Mouse (Mus musculus): ENCODE measurements around the gene Il4. TPM values are rescaled to one million over a fixed set of nuclear protein-coding genes. Genes with fewer than 3 reads are reported as not detected.
"Not testable (repeated sequence)": the region's sequence is repeated elsewhere in the genome, so short reads cannot be mapped to it uniquely, and the experiment has no call there.

Il4 gene
- total RNA-seq, 1 experiment: not detected

GRCm38 (mm10) chr11:53566646-53567045 is 51.8 kb downstream of the Il4 start:
- Histone ChIP-seq H3K4me1 (ENCODE audit: control insufficient read depth in 2 of 2, insufficient read depth in 2 of 2, low read length in 2 of 2, poor library complexity in 1 of 2) (no peaks in the 10 kb centered on the region), H3K9ac (ENCODE audit: insufficient read depth, low read depth, low read length, poor library complexity, severe bottlenecking) (no peak overlapping the region), H3K9me3 (ENCODE audit: control insufficient read depth, insufficient read depth, low read depth, low read length) (no peaks in the 10 kb centered on the region), H3K4me3 (ENCODE audit: insufficient read depth in 1 of 2, low read depth in 1 of 2, low read length in 2 of 2, poor library complexity in 1 of 2, severe bottlenecking in 1 of 2) (peak overlapping the region in 1 of 2 experiments; percentile 74; a peak in 1 of 4 replicates), H3K36me3 (ENCODE audit: control insufficient read depth, insufficient read depth, low read length, poor library complexity, severe bottlenecking) (peaks cover 2% of the 10 kb centered on the region; the same call in 1 of the 2 replicates), H3K27ac (ENCODE audit: insufficient read depth, low read depth, low read length, poor library complexity, severe bottlenecking) (no peak overlapping the region)
- no peak for TF ChIP-seq MAFK (IDR thresholded peaks at IDR 0.05; ENCODE audit: insufficient read depth, low read depth, low read length)
- no peak for TF ChIP-seq ZC3H11A (IDR thresholded peaks at IDR 0.05; ENCODE audit: borderline replicate concordance, low read depth, low read length)
- no peak for TF ChIP-seq HCFC1 (IDR thresholded peaks at IDR 0.05; ENCODE audit: borderline replicate concordance, insufficient read depth, low read length)
- no peak for DNase-seq (ENCODE audit: low read depth, low spot score)
- in situ Hi-C loops (cut with MboI; ENCODE audit: low sequenced_read_pairs in 2 of 2, unreplicated experiment in 2 of 2): no loop called here

GRCm38 (mm10) chr11:53561986-53562385 is 56.5 kb downstream of the Il4 start:
- Histone ChIP-seq H3K36me3 (ENCODE audit: control insufficient read depth, insufficient read depth, low read length, poor library complexity, severe bottlenecking) (no peaks in the 10 kb centered on the region), H3K27ac (ENCODE audit: insufficient read depth, low read depth, low read length, poor library complexity, severe bottlenecking) (no peak overlapping the region), H3K9ac (ENCODE audit: insufficient read depth, low read depth, low read length, poor library complexity, severe bottlenecking) (no peak overlapping the region), H3K4me3 (ENCODE audit: insufficient read depth in 1 of 2, low read depth in 1 of 2, low read length in 2 of 2, poor library complexity in 1 of 2, severe bottlenecking in 1 of 2) (no peak overlapping the region), H3K4me1 (ENCODE audit: control insufficient read depth in 2 of 2, insufficient read depth in 2 of 2, low read length in 2 of 2, poor library complexity in 1 of 2) (no peaks in the 10 kb centered on the region), H3K9me3 (ENCODE audit: control insufficient read depth, insufficient read depth, low read depth, low read length) (no peaks in the 10 kb centered on the region)
- in situ Hi-C loops (cut with MboI; ENCODE audit: low sequenced_read_pairs in 2 of 2, unreplicated experiment in 2 of 2): no loop called here
- DNase-seq (ENCODE audit: low read depth, low spot score): no peak
- TF ChIP-seq MAFK (IDR thresholded peaks at IDR 0.05; ENCODE audit: insufficient read depth, low read depth, low read length) (no peak), CHD2 (IDR thresholded peaks at IDR 0.05; ENCODE audit: low read depth, low read length) (no peak), ZNF384 (IDR thresholded peaks at IDR 0.05; ENCODE audit: low read depth, low read length) (no peak), ZC3H11A (IDR thresholded peaks at IDR 0.05; ENCODE audit: borderline replicate concordance, low read depth, low read length) (no peak), HCFC1 (IDR thresholded peaks at IDR 0.05; ENCODE audit: borderline replicate concordance, insufficient read depth, low read length) (no peak)

GRCm38 (mm10) chr11:53559980-53560379 is 58.5 kb downstream of the Il4 start:
- in situ Hi-C loops (cut with MboI; ENCODE audit: low sequenced_read_pairs in 2 of 2, unreplicated experiment in 2 of 2); H3K4me3 ChIP-seq (ENCODE audit: insufficient read depth in 1 of 2, low read depth in 1 of 2, low read length in 2 of 2, poor library complexity in 1 of 2, severe bottlenecking in 1 of 2); H3K36me3 ChIP-seq (ENCODE audit: control insufficient read depth, insufficient read depth, low read length, poor library complexity, severe bottlenecking); H3K27ac ChIP-seq (ENCODE audit: insufficient read depth, low read depth, low read length, poor library complexity, severe bottlenecking); H3K4me1 ChIP-seq (ENCODE audit: control insufficient read depth in 2 of 2, insufficient read depth in 2 of 2, low read length in 2 of 2, poor library complexity in 1 of 2); DNase-seq (ENCODE audit: low read depth, low spot score); H3K9me3 ChIP-seq (ENCODE audit: control insufficient read depth, insufficient read depth, low read depth, low read length); H3K9ac ChIP-seq (ENCODE audit: insufficient read depth, low read depth, low read length, poor library complexity, severe bottlenecking): not testable (repeated sequence)

GRCm38 (mm10) chr11:53557992-53558391 is 60.5 kb downstream of the Il4 start:
- H3K36me3 ChIP-seq (ENCODE audit: control insufficient read depth, insufficient read depth, low read length, poor library complexity, severe bottlenecking); in situ Hi-C loops (cut with MboI; ENCODE audit: low sequenced_read_pairs in 2 of 2, unreplicated experiment in 2 of 2); DNase-seq (ENCODE audit: low read depth, low spot score): not testable (repeated sequence)

GRCm38 (mm10) chr11:53556529-53556928 is 61.9 kb downstream of the Il4 start:
- DNase-seq (ENCODE audit: low read depth, low spot score); H3K36me3 ChIP-seq (ENCODE audit: control insufficient read depth, insufficient read depth, low read length, poor library complexity, severe bottlenecking); H3K9me3 ChIP-seq (ENCODE audit: control insufficient read depth, insufficient read depth, low read depth, low read length); H3K4me1 ChIP-seq (ENCODE audit: control insufficient read depth in 2 of 2, insufficient read depth in 2 of 2, low read length in 2 of 2, poor library complexity in 1 of 2); H3K9ac ChIP-seq (ENCODE audit: insufficient read depth, low read depth, low read length, poor library complexity, severe bottlenecking); in situ Hi-C loops (cut with MboI; ENCODE audit: low sequenced_read_pairs in 2 of 2, unreplicated experiment in 2 of 2); H3K27ac ChIP-seq (ENCODE audit: insufficient read depth, low read depth, low read length, poor library complexity, severe bottlenecking); H3K4me3 ChIP-seq (ENCODE audit: insufficient read depth in 1 of 2, low read depth in 1 of 2, low read length in 2 of 2, poor library complexity in 1 of 2, severe bottlenecking in 1 of 2): not testable (repeated sequence)

More at GRCm38 (mm10) chr11:53557992-53558391, 60.5 kb downstream of the Il4 start:
- H3K27ac ChIP-seq (ENCODE audit: insufficient read depth, low read depth, low read length, poor library complexity, severe bottlenecking); H3K9ac ChIP-seq (ENCODE audit: insufficient read depth, low read depth, low read length, poor library complexity, severe bottlenecking); H3K4me3 ChIP-seq (ENCODE audit: insufficient read depth in 1 of 2, low read depth in 1 of 2, low read length in 2 of 2, poor library complexity in 1 of 2, severe bottlenecking in 1 of 2); H3K4me1 ChIP-seq (ENCODE audit: control insufficient read depth in 2 of 2, insufficient read depth in 2 of 2, low read length in 2 of 2, poor library complexity in 1 of 2); H3K9me3 ChIP-seq (ENCODE audit: control insufficient read depth, insufficient read depth, low read depth, low read length): not testable (repeated sequence)

Other genes starting within 250 kb of the Il4 start
- not detected in 2 replicates for gene Leap2, start 195.5 kb downstream of the Il4 start, total RNA-seq (2012; rRNA removed)
- gene Uqcrq, start 187.8 kb downstream of the Il4 start, total RNA-seq (2012; rRNA removed): 57.8 and 76.9 TPM in 2 replicates
- 0.21 and 0.45 TPM in 2 replicates for gene Gdf9, start 187.6 kb downstream of the Il4 start, total RNA-seq (2012; rRNA removed)
- not detected in 2 replicates for gene Gm10447, start 161.6 kb downstream of the Il4 start, total RNA-seq (2012; rRNA removed)
- gene Shroom1, start 161.5 kb downstream of the Il4 start, total RNA-seq (2012; rRNA removed): 0.74 and 1.7 TPM in 2 replicates
- gene Gm9837, start 148.2 kb downstream of the Il4 start, total RNA-seq (2012; rRNA removed): not detected in 2 replicates
- not detected in 2 replicates for gene Gm9945, start 138.5 kb downstream of the Il4 start, total RNA-seq (2012; rRNA removed)
- gene Sowaha, start 138.4 kb downstream of the Il4 start, total RNA-seq (2012; rRNA removed): 0.11 and 0.13 TPM in 2 replicates
- 14.3 and 16.8 TPM in 2 replicates for gene Sept8, start 99.4 kb downstream of the Il4 start, total RNA-seq (2012; rRNA removed)
- gene Kif3a, start 51.3 kb downstream of the Il4 start, total RNA-seq (2012; rRNA removed): 10.7 and 11.1 TPM in 2 replicates
- gene Il13, start 16.0 kb upstream of the Il4 start, total RNA-seq (2012; rRNA removed): not detected in 2 replicates
- 30.9 and 32.0 TPM in 2 replicates for gene Rad50, start 88.7 kb upstream of the Il4 start, total RNA-seq (2012; rRNA removed)
- not detected in 2 replicates for gene Il5, start 102.1 kb upstream of the Il4 start, total RNA-seq (2012; rRNA removed)
- gene Irf1, start 151.3 kb upstream of the Il4 start, total RNA-seq (2012; rRNA removed): 28.0 and 40.1 TPM in 2 replicates
- 0.22 and 0.53 TPM in 2 replicates for gene Gm17334, start 154.5 kb upstream of the Il4 start, total RNA-seq (2012; rRNA removed)
- gene Gm12216, start 240.6 kb upstream of the Il4 start, total RNA-seq (2012; rRNA removed): 0.27 TPM in 1 of 2 replicates, not detected in the other

All from ES-E14 (cell line).